Mouse (Mus musculus) left cerebral cortex, adult 11 months (tissue): ENCODE results near the gene Rgs19.

Experiments used
- DNase-seq: peaks from one replicate; pipeline ENCODE4 v3.0.0; 2022; ENCODE audit warnings: low spot score

The Rgs19 gene

DNA sequence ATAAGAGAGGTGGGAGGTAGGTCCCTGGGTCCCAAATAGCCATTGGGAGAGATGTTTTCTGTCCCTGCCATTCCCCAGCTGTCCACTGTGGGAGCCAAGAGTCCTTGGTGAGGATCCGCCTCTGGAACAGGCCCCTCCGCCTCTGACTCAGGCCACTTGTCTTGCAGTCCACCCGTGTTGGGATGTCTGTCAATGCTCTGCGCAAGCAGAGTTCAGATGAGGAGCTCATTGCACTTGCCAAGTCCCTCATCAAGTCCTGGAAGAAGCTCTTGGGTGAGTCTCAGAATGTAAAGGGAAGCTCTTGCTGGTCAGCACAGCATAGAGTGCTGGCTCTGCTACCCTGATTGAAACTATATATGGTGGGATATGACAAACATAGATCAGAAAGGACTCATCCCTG lies 10.4 kb downstream of the Rgs19 start:
- no peak for DNase-seq

DNA sequence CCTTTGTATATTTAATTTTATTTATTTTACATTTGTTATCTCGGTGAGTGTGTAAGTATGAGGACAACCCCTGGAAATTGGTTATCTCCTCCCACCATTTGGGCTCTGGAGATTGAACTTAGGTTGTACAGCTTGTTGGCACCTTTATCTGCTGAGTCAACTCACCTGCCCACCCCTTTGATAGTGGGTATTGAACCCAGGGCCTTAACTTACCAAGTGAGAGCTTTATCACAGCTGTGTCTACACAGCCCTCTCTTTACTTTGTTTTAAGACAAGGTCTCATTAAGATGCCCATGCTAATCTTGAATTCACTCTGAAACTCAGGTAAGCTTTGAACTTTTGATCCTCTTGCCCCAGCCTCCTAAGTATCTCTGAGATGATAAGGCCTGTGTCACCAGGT lies 11.8 kb downstream of the Rgs19 start:
- DNase-seq: no peak

DNA sequence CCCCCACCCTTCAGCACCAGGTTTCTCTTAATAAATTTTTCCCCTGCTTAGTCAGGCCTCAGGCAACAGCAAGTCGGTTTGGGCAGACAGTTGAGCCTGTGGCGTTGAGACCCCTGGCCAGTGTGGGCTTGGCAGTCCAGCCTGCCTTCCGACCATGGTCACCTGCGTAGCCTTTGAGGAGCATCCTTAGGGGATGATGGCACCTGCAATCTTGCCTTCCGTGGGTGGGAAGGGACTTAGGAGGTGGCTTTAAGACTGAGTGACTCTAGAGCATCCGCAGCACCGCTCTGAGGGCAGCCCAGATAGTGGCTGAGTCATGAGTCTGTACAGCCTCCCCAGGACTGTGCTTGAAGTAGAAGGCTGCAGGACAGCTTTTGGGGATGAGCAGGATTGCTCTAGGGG lies 13.1 kb downstream of the Rgs19 start:
- DNase-seq: no peak

DNA sequence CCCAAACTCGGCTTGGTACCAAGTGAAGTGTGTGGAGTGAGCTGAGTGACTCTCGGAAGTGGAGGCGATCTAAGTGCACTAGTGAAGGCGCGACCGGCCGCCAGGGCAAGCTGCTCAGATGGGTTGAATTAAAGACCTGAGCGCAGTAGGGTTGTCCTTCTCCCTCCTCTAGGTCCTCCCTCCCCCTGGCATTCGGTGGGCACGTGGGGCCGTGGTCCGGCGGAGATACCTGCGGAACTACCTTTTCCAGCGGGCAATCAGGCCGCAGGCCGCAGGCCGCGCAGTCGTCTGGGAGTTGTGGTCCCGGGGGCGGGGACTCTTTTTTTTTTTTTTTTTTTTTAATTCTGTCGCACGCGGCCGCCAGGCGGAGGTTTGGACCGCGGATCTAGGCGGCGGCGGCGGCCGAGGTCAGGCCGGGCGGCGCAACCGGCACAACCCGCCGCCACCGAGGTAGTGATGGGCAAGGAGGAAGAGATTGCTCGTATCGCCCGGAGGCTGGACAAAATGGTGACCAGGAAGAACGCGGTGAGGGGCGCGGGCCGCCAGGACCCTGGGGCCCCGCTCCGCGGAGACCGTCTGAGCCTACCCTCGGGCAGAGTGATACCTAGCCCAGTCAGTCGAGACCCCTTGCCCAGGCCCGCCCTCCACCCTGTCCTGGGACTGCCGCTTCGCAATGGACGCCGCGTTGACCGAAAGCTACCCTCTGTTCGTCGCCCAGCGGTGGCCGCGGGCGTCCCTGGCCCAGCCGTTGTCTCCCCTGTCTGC lies 13.6 kb downstream of the Rgs19 start, which contains the start of gene Tcea2:
Gene Tcea2, plus strand, starts transcription at position 360 of the 765 bp plus-strand sequence.
- peak; percentile 41 for DNase-seq

DNA sequence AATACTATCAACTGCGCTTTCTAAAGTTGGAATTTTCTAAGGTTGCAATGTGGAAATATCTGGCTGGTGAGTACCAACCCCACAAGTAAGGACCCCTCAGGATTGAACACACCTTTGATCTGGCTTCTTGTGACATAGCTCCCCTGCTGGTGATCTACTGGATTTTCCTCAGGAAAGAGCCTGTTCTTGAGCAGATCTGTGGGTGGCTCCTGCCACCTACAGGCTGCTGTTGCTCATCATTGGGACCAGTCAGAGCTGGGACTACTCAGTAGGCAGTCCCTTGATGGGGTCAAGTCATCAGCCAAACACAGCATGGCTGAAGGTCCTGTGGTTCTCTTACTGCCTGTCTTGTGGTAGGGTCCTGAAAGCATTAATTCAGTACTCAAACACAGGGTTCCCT lies 15.0 kb downstream of the Rgs19 start:
- DNase-seq: peak; percentile 79

DNA sequence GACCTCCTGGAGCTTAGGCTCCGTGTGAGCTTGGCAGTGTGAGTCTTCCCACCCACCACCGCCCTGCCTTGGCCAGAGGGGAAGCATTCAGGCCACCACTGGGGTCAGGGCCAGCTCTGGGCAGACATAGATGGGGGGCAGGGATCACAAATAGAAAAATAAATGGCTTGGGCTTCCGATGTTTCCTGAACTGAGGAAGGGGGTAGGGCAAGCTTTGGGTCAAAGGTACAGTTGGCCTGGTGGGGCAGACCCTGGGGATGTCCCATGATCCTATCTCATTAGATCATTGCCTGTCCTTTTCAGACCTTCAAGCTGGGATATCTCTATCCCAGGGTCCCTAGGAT lies 16.1 kb downstream of the Rgs19 start:
- no peak for DNase-seq

DNA sequence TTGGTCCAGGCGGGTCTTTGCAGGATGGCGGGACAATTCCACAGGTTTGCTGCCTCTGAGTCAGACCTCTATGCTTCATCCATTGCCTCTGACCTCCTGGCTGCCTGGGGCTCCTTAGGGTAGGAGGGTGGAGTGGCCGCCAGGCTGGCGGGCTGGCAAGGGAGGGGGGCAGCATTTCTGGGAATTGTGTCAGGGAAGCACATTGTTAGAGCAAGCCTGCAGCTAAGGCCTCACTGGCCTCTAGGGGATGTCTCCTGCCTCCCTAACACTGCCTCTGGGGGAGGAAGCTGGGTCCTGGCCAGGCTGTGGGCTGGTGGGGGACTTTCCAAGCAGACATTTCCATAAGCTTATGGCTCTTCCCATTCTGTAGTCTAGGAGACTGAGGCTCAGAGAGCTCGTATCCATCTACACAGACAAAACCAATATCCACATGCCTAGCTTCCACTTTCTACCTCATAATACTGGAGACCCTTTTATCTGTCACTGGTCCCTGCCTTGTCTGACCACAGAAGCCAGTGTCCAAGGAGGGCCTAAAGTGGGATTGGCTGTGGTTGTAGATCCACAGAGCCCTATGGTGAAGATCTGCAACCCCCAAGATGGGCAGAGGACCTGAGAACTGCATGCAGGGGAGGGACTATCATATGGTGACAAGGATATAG lies 16.6 kb downstream of the Rgs19 start:
- DNase-seq: no peak

DNA sequence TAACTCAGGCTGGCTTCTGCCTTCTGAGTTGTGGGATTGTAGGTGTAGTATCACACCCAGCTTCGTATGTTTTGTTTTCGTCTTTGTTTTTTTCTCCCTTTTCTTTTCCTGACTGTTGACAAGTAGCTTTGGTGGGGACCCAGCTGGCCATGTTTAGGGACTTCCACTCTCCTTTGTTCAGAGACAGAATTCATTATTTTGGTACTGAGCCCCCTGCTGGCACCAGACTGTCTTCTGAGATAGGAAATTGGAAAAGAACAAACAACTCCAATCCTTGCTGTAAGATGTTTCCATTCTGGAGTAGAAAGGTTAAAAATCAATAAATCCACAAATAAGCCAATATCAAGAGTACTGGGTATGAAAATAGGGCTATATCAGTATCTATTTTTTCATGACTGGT lies 17.4 kb downstream of the Rgs19 start:
- no peak for DNase-seq

DNA sequence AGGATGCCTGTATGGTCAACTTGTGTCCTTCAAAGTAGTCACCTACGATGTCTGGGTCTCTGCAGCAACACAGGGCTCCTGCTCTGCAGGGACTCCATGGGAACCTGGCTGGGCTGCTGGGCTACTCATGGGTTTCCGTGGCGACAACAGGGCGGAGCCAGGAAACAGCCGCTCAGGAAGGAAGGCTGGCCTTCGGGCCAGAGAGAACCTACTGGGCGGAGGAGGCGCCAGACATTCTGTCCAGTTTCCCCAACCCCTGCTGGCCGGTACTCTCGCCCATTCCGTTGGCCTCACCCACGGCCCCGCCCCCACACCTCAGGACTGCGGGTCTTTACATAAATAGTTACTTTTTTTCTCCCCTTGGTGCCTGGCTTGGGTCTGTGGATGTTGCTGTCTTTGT lies 18.3 kb downstream of the Rgs19 start:
- DNase-seq: no peak

DNA sequence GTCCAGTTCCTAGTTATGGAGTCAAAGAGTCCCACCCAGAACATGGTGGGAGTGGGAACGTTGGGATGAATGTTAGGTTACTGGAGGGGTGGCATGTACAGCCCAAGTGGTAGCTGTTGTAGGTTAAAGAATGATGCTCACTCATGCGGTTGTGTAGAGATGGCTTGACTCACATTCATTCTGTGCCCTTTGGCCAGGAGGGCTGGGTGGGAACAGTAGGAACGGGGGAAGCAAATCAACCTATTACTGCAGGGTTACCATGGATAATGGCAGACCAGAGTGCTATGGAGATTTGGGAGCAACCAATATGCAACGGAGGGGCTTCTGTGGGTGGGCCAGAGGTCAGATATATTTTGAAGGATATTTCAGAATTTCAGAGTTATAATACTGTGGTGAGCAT lies 18.8 kb downstream of the Rgs19 start:
- DNase-seq: no peak

DNA sequence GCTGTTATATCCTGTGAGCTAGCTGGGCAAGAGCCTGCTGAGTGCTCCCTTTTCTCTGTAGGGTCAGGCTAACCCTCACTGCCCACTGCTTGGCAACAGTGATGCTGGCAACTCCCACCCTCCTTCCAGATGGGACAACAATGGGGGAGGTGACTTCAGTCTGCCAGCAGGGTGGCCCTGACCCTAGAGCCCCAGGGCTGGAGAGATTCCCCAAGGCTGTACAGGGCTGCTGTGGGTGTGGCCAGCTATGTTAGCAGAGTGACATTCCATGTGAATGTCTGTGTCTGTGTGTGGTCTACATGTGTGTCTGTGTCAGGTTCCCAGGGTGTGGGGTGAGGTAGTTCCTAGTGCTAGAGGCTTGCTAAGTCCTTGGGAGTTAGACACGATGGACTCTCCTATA lies 20.3 kb downstream of the Rgs19 start:
- no peak for DNase-seq

DNA sequence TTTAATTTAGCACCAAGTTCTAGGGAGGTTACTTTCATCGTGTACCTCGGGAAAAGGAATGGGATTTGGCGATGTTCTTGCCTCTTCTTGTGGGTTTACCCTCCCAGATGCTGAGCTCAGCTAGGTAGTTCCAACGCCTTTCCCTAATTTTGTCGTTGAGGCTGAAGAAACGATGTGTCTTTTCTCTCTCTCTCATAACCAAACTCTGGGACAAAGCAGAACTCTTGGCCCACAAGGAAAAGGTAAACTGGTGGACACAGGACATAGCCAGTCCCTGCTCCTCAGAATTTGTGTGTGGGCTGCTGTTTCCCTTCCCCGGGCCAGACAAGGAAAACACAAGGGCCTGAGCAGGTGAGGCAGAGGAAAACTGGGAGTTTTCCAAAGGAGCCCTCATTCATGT lies 21.8 kb downstream of the Rgs19 start:
- DNase-seq: no peak

DNA sequence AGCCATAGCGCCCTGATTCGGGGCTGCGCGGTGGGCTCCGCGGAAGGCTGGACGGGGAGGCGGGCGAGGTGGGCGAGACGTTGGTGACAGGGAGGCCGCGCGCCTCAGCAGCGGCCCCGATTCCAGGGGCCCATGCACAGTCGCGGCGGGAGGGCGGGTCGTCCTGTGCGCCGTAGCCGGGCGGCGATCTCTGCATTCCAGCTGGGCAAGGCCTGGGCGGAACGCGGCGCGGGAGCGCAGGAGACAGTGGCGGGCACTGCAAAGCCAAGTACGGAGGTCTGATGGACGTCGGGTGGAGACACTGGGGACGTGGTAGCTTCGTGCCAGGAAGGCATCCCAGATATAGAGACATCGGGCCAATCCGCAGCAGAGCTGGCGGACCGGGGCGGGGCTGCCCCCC lies 22.5 kb downstream of the Rgs19 start, which contains the start of gene Sox18:
Gene Sox18, minus strand, starts transcription at position 315 of the 400 bp plus-strand sequence.
- DNase-seq: no peak

DNA sequence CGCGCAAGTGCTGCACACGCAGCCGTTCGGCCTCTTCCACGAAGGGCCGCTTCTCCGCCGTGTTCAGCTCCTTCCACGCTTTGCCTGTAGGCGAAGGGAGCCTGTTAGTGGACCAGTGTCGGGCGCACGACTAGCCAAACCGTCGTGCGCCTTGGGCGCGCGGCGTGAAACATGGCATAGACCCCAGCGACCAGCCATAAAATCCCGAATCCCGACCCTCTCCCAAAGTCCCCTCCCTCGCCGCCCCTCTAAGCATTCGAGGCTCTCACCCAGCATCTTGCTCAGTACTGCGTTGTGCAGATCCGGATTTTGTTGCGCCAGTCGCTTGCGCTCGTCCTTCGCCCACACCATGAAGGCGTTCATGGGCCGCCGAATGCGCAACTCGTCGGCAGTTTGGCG lies 22.9 kb downstream of the Rgs19 start:
- DNase-seq: no peak

DNA sequence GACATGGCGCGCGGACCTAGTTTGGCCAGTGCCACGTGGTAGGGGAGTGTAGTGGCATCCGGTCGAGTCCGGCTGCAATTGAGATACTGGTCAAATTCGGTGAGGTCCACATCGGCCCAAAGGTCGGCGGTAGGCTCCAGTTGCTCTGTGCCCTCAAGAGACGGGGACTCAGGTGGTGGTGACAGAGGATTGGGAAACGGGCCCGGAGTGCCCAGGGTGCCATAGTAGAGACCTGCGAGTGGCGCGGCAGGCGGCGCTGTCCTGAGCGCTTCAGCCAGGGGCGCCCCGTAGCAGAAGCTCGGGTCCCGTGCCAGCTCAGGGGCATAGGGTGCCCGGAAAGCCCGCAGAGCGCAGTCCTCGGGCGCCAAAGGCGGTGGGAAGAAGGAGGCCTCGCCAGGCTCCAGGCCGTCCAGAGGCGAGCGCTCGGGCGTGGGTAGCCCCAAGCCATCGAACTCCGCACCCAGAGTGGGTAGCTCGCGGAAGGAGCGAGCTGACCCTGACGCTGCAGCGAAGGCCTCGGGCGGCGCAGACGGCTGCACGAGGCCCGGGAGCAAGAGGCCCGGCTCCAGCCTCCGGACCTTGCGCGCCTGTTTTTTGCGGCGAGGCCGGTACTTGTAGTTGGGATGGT lies 23.4 kb downstream of the Rgs19 start:
- no peak for DNase-seq

DNA sequence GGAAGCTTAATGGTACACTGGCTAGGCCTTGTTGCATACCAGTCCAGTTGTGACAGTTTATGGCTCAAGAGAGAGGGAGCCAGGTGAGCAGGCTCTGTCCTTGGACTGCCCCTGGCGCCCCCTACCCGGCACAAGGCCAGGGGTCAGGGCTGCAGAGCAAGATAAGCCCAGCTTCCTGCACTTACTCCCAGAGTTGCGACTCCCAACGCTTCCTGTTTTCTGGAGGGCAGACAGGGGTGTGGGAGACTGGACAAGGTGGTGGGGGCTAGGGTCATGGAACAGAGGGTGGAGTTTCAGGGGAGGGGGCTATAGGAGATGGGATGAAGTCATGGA lies 30.5 kb downstream of the Rgs19 start:
- DNase-seq: no peak

DNA sequence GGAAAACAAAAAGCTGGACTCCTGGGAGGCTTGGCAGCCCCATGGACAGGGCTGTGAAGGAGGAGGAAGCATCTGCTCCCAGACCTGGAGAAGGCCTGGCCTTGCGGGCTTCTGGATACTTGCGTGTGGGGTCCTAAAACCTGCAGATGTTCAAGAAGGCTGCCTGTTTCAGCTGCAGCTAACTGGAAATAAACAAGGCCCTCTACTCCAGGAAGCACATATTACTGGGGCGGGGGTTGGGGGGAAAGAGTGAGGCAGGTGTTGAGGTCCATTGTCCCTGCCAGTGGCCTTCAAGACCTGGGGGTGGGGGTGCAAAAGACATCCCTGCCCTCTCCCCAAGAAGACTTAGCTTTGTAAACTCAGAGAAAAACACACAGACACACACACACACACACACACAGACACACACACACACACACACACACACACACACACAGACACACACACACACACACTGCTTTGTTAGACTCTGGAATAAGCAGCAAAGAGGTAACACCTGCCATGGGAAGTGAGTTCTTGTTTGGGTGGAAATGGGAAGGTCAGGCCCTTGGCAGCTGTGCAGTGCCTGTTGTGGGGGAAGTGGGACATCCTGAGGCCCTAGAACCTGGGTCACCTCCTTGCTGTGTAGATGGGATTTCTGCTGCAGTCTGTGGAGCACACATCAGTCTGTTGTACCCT lies 31.0 kb downstream of the Rgs19 start:
- no peak for DNase-seq

DNA sequence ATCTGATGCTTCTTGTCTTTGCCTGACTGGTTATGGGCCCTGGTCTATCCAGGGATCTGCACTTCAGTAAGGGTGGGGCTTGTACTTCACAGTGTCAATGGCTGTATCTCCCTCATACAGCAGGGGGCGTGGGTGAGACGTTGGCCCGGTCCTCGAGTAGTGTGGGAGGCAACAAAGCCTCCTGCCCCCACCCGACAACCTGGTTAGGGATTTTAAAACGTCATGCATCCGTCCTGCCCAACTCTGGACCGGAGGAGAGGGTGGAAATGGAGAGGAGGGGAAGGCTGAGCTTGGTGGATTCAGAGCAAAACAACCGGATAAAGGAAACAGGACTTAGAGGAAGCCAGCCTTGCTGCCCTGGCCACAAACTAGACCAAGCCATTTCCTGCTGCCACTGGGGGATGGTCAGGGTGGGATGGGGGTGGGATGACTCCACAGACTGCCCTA lies 34.1 kb downstream of the Rgs19 start:
- DNase-seq: peak; percentile 62

DNA sequence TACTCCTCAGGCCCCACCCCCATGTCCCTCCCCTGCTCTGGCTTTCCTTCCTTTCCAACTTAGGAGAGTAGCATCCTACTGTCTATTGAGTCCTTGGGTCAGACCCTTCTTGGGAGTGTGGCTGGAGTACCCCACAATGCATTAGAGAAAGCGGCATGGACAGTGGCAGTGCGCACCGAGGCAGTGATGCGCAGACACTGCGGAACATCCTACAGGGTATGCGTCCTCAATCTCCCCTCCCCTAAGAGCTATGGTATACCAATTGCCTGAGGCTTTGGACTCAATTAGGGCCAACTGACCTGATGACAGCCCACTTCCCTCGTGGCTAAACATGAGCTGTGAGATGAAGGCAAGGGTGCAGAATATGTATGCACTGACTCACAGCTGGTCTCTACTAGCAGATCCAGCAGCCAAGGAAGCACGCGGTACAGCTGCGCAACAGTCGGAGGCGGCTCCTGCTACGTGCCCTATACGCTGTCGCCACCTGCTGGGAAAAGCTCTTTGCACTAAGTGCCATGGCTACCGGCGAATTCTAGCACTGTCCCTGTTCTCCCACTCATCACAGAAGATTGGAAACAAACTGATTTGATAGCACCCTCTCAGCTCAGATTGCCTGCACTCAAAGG lies 34.7 kb downstream of the Rgs19 start:
- no peak for DNase-seq

DNA sequence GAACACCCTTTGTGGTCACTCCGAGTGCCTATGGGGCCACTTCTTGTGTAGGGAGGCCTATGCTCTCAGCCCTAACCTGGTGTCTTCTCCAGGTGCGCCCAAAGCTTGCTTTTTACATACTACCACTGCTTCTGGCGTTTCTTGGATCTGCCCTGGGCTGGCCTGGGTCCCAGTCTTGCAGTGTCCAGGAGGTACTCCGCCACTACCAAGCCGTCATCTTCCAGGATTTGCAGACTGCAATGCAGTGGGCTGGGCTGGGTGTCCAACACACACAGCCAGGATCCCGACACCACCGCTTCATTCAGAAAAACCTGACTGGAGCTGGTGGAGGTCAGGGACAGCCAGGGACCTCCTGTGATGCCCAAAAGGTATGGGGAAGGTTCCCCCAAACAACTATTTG lies 35.2 kb downstream of the Rgs19 start:
- no peak for DNase-seq

DNA sequence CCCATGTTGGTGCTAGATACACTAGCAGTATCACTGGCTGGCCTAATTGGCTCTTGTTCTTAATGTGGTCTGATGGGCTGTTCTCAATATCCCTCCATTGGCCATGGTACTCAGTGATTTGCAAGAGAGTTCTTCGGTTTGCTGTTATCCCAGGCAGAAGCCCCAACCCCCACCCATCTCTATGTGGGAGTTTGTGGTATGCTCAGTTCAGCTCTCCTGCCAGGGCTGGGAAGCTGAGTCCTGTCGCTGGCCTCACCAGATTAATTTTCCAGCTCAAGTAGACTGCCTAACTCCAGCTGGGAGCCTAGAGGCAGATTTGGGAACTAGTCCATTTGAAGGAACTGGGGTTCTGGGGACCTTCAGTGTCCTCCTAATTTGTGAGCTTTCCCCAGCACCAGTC lies 36.3 kb downstream of the Rgs19 start:
- no peak for DNase-seq

DNA sequence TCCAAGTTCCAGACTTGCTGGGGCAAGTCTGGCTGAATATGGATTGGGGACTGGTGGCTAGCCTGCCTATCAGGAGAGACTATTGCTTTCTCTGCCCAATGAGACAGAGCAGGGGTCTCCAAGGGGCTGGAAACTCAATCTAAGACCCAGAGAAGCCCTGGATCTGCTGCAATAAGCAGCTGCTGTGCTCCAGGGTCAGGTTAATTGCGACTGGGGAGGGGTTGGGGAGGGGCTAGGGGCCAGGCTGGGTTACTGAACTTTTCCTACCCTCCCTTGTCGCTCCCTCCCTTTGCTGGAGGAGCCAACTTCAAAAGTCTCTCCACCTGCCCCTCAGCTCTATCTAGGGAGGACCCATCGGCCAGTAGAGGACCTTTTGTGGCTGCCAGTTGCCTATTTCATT lies 37.0 kb downstream of the Rgs19 start, which contains the start of gene Gm29797:
Gene Gm29797, plus strand, starts transcription at position 301 of the 400 bp plus-strand sequence.
- no peak for DNase-seq
